Mouse (Mus musculus): Measurements from ENCODE around the gene Topaz1.

GRCm38 (mm10) chr9:122805845-122806341 lies 58.7 kb downstream of the Topaz1 start:
- TF ChIP-seq POLR2A (IDR thresholded peaks at IDR 0.05; ENCODE audit: insufficient read depth, low read depth, low read length) (no peak), CTCF (IDR thresholded peaks at IDR 0.05; ENCODE audit: insufficient read depth, low read depth, low read length) (no peak)
